Mouse (Mus musculus) brain, embryonic 18.5 days (tissue): ENCODE results near the gene Gprasp1.
"Not testable (repeated sequence)": the region's sequence is repeated elsewhere in the genome, so short reads cannot be mapped to it uniquely, and the experiment has no call there.

ENCODE experiments used
- DNase-seq: peaks from one replicate; pipeline ENCODE4 v3.0.0-alpha.2; 2012; ENCODE audit warnings: low read depth, low spot score

Gprasp1 gene

DNA sequence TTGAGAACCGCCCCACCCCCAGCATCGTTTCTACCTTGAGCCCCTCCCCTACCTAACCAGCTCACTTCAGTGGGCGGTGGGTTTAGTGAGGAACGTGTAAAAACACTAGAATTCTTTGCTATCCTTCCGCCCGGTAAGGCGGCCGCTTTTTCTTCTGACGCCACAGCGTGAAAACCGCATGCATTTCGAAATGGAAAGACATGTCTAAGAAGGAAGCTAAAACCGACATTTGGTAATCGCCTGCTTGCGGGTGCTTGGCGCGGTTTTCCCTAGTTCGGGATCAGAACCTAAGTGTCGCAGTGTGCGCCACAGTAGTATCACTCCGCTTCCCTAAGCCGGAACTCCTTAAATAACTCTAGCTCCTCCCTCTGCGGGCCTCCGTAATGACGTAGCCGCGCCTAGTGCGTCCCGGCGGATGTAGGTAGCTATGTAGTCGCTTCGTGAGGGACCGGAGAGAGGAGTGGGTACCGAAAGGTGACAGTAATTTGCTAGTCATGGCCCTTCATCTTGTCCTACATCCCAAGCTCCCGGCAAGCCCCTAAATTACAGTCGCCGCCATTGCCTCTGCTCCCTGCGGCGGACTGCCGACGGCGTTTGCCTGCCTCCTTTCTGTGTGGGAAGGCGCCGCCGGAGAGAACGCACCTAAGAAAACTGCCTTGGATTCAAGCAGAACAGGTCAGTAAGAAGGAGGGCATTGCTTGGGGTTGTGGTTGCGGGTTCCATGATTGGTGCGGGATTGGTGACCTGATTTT lies at the start of gene Gprasp1, which contains the start of gene Armcx5:
Gprasp1 (plus strand) TSS at position 430 of the 752 bp plus-strand sequence.
Armcx5 (plus strand) TSS at position 430 of the 752 bp plus-strand sequence.
- DNase-seq = peak; percentile 87

DNA sequence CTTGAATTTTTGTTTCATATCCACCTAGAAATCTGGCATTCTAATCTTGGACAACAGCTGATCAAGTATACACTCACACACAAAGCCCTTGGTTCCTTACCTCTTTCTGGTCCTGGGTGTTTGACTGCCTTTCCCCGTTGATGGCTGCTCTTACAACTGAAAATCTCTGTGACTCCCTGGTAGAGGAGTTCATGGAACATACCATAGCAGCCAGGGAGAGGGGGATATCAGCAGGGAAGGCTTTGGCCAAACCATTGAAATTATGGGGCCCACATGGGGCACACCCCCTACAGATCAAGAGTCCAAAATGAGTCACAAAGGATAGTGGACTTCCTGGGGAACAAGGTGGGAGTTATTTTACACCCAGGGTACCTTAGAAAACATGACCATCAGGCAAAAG lies 48.9 kb upstream of the Gprasp1 start, which contains the start of gene Tcp11x2:
Tcp11x2 (minus strand) TSS at position 158 of the 400 bp plus-strand sequence.
- DNase-seq = no peak

DNA sequence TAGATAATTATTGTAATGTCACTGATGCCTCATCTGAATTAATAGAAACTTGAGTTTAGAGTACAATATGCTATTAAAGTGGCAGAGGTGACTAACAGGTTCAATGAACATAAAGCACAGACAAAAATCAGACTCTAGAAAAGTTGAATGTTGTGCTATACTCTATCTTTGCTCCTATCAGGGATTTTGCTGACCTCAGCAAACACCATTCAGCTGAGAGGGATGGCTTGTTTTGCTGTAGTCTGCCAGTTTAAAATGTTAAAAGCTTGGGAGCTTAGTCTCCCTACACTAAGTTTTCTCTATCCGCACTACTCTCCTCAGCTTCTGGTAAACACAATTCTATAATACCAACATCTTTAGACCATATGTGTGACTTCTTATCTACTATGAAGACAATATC lies 39.4 kb upstream of the Gprasp1 start:
- DNase-seq = no peak

DNA sequence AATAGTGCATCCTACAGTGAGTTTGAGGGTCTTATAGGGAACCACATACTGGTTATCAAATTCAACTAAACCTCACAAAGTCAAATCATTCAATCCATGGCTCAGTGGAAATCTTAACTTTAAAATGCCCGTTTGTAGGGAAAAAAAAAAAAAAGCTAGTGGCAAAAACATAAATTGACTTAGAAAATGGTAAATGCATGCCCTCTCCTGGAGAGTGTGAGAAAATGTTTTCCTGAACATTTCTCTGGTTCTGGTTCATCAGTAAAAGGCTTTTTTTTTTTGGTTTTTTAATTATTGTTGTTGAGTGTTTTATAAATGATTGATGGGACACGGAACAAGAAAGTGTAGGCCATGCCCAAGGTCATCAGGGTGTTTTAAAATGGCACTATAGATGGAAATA lies 38.2 kb upstream of the Gprasp1 start:
- no peak for DNase-seq

DNA sequence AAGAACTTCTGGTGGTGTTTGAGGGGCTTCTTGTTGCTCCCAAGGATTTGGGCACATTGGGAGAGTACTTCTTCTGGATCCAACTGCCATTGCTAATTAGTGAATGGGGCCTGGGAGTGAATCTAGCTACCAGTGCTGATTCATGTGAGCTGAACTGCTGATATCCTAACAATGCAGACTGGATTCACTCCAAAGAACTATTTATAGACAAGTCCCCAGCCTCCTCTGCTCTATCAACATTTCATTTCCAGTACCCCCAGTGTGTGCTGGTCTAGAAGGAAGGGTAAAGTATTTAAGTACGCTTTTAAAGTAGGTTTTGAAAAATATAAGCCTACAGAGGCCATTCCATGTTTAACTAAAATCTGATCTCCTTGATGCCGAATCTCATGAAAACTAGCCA lies 29.7 kb upstream of the Gprasp1 start:
- DNase-seq = no peak

DNA sequence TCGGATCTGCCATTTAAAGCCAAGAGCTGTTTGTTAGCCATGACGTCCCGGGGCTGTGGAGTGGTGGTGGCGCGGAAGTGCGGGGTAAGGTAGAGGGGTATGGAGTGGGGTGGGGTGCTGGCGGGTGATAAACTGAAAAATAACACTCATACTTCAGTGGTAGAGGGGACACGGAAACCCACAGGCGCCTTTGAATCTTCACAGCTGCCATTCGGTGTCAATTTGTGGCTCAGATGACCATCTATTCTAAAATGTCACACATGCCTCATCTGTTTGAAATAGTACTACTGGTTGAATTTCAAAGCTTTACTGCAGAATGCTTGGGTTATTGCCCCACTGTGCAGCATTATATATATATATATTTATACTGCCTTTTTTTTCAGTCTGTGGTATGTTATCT lies 17.4 kb upstream of the Gprasp1 start, which contains the start of gene Tmsb15a:
Tmsb15a (minus strand) TSS at position 101 of the 400 bp plus-strand sequence.
- DNase-seq = no peak

DNA sequence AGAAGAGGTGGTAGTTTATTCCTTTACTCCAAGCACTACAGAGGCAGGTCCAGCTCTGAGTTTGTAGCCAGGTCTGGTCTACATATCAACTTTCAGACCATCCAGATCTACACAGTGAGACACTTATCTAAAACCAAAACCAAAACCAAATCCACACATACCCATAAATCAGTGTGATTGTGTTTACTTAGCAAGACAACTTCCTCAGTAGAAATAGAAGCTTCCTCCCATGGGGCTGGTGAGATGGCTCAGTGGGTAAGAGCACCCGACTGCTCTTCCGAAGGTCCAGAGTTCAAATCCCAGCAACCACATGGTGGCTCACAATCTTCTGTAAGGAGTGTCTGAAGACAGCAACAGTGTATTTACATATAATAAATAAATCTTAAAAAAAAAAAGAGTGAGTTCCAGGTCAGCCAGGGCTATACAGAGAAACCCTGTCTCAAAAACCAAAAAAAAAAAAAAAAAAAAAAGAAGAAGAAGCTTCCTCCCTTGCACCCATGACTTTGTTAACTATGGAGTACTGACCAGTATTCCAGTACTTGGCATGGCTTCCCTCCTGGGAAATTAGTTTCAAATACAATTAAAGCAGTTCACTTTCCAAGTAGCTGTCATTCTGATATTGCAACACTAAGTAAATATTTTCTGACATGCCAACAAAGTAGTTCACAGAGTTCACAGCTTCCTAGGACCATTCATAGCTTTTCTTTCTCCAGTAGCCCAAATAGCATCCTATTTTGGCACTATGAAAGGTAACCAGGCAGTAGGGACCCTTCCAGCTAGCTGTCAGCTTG lies 3.6 kb upstream of the Gprasp1 start:
- no peak for DNase-seq

DNA sequence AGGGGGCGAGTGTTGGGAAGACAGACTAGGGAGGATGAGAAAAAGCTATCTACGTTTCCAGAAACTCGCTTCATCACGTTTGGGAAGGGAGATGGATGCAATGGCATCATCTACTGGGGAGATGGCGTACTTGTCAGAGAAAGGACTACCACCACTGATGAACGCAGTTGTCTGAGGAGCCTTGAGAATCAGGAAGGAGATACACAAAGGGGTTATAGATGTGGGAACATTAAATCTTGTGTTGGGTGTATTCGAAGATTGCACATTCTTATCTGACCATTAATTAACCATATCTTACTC lies 473 bp downstream of the Gprasp1 start:
- DNase-seq = no peak

DNA sequence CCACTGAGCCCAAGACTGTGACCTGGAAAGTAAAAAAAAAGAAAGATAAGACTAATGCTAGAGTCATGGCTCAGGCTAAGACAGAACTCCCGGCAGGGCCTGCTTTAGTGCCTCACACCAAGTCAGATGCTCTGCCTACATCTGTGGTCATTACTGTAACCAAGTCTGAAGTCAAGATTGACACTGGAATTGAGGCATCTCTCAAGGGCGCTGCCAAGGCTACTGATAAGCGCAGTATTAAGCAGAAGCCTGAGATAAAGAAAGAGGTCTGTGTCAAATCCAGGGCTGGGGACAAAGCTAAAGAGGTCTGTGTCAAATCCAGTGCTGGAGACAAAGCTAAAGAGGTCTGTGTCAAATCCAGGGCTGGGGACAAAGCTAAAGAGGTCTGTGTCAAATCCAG lies 2.8 kb downstream of the Gprasp1 start:
- not testable (repeated sequence) for DNase-seq

DNA sequence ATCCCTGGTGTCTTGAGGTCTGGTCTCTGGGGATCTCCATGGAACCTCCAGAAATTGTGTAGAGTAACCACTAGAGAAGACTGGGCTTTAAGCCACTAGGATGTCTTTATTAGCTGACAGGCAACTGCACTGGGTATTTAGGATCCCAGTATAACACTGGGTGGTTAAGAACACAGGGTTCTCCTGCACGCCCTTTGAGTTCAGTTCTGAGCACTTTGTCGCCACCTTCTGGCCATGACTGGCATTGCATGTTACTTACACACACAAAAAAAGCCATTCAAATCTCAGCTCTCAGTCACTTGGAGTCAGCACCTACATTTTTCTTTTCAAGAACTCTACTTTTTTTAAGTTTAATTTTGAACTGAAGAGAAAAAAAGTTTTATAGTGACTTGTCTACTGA lies 10.3 kb downstream of the Gprasp1 start:
- DNase-seq = no peak

DNA sequence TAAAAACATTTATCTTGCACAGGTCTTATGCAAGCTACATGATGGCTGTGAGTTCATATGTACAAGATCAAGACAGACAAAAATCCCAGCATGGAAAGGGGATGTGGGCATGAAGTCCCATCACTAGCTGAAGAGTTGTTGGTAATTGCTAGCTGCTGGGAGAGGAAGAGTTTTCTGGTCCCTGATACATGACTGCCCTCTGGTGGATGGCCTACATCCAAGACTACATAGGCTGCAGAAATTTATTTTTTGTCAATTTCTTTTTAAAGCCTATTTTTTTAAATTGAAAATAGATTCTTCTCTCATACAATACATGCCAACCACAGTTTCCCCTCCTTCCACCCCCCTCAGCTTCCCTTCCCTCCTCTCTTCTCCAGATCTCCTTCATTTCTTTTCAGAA lies 19.2 kb downstream of the Gprasp1 start:
- DNase-seq = no peak

DNA sequence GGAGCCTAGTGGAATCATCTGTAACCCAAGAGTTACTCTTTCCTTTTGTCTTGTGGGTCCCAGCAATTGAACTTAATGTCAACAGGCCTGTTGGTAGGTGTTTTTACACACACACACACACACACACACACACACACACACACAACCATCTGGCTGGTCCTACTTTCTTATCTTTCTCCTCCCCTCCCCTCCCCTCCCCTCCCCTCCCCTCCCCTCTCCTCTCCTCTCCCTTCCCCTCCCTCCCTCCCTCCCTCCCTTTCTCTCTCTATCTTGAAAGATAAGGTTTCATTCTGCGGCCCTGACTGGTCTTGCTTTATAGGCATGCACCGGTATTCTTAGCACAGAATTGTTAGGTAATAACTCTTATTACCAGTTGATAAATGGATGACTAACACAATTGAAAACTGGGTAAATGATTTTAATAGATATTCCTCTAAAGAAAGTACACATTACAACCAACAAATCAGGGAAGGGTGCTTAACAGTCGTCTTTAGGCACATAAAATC lies 25.6 kb downstream of the Gprasp1 start:
- DNase-seq = no peak

DNA sequence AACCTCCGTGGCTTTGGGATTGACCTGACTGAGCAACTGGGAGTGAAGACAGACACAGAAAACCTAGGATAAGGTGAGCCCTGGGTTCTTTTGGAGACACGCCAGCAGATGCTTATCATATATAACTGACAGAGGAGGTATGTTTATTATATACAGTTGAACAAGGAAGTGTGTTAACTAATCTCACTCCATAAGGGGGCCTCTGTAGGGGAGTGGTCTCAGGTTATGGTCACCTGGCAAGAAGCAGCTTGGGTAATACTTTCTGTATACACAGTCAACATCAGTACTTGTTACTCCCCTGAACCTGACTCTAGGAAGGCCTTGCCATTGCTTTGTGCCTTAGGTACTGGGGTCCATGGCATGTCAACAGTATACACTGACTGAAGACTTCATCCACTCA lies 26.0 kb downstream of the Gprasp1 start:
- DNase-seq = no peak

DNA sequence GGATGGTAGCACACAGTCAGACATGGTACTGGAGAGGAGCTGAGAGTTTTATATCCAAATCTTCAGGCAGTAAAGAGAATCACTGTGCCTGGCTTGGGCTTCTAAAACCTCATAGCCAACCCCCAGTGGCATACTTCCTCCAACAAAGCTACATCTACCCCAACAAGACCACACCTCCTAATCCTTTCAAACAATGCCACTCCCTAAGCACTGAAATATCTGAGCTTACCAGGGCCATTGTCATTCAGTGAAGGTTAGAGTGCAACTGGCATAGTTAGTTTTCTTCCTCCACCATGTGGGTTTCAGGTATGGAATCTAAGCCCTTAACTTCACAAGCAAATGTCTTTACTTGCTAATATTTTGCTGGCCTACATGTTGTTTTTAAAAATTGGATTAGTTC lies 49.0 kb downstream of the Gprasp1 start:
- no peak for DNase-seq

DNA sequence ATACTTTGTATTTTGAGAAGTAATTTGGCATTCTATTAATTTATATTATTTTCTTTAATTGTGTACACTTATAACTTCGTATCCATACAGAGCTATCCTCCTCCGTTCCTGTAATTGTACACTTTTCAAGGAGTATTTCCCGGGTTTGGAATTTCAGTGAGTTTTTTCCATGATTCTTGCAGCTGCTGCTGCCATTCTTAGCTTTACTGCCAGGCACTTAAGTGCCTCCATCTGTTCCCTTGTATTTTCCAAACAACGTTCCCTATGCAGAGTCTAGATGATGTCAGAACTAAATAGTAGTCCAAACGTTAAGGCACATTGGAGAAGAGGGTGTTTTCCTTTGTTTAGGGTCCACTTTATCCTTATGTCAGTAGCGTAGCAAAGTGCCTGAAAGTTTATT lies 49.8 kb downstream of the Gprasp1 start:
- DNase-seq = no peak

DNA sequence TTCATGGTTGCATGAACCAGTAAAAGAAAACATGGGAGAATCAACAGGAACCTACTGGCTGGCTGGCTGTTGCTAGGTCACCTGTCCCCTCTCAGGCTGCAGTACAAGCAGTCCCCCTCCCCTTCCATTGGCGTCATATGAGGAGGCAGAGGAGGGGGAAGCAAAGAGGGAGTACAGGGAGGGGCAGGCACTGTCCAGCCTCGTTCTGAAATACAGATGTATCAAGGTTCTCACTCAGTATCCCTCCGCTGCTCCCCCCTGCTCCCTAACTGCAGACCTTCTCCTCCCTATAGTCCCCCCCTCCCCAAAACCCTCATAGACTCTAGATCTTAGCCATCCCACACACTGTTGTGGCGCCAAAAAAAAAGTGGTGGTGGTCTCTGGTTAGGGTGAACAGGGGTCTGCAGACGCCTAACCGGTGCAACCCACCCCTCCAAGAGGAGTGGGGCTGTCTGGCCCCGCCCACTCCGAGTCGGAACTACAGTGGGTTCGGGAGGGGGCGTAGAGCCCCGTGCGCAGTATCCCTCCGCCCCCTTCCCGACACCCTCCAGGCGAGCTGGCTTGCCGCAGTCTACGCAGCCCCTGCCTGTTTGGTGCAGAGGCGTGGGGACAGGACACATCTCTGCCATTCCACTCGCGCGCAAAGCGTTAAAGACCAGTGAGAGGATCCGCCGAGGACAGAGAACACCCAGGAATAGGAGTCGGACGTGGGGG lies 53.2 kb downstream of the Gprasp1 start:
- DNase-seq = peak; percentile 72

DNA sequence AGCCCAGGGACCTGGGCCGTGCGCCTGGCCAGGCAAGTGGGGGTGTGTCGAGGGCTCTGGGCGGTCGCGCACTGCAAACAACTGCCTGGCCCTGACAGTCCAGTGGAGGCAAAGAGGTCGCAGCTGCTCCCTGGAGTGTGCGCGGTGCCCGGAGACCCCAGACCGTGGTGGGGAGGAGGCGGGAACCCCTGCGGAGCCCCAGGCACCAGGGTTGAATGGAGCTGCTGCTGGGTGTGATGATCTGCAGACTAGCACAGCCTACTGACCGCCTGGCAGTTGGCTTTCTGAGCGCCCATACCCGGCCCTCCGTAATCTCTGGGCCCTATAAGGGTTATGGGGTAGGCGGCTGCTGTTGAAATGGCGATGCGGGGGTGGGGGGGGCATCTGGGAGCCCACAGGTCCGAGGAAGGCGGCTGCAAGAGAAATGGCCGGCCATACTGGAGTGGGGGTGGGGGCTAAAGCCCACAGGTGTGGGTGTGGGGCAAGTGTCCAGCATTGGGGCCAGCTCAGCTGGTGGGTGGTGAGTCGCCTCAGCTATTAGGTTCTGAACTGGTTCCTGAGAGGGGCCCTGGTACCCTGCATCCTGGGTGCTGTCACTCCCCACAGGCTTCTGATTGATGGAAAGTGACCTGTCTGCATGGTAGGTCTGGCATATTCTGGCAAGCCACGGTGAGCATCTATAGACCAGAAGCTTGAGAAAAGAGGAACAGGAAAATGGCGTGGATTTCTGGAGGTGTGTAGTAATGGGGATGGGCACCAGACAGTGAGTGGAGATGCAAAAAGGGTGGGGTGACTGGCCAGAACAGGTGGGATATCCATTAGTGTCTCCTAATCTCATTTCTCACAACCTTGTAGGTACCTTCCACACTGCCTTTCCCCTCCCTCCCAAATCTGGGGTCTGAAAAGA lies 54.0 kb downstream of the Gprasp1 start:
- DNase-seq = not testable (repeated sequence)

DNA sequence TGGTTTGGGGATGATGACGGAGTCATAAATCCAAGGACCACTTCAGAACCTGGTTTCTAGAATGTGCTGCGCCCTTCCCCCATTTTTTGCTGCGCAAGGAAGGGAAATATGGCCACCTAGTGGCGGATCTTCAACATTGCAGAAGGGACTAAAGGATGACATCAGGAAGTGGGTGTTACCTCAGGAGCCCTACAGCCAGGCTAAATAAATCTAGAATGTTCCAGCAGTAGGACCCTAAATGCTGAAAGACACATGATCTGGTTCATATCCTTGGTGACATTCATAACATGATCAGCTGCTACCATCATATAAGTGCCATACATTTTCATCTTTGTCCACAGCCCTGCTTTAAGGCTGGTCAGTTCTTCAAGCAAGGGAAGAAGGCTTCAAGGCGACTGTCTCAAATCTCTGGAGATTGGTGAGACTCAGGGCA lies 54.7 kb downstream of the Gprasp1 start, which contains the start of gene Bhlhb9:
Bhlhb9 (plus strand) TSS at position 383 of the 433 bp plus-strand sequence.
- peak; percentile 22 for DNase-seq

DNA sequence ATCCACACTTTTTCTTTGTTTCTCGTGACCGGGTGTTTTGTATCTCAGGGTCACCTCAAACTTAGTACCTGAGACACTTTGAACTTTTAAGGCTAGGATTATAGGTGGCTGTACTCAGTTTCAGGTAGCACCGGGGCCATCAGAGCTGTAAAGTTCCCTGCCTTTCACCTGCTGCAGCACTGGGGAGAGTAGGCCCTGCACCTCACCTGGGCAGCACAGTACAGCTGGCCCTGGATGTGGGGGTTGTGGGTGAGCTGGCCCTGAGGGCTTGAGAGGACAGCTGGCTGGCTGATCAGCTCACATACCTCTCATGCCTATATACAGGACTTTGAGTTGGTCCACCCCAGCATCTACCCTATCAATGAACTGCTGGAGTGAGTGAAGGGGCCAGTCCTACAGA lies 61.6 kb downstream of the Gprasp1 start:
- no peak for DNase-seq

DNA sequence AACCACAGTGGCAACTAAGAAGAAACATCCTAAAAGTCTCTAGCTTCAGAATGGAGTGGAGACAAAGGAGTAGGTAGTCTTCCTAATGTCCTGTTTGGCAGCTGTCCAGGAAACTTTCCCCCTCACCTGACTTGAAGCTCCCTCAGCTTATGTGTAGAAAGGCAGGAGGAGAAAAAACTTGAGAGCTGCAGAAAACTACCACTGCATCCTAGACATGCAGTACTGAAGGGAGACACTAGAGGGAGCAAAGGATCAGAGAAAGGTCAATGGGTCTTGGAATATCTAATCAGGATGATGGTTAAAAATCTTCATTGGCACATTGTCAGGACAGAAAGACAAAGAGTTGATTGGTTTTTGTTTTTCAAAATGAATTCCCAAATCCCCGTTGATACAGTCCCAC lies 63.2 kb downstream of the Gprasp1 start:
- DNase-seq = no peak

DNA sequence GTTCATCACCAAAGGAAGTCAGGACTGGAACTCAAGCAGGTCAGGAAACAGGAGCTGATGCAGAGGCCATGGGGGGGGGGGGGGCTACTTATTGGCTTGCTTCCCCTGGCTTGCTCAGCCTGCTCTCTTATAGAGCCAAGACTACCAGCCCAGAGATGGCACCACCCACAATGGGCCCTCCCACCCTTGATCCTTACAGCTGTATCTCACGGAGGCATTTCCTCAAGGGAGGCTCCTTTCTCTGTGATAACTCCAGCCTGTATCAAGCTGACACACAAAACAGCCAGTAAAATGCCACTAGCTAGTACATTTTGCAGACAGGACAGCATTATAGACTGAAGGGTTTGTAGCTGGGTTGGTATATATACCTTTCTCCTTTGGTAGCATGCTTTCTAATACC lies 93.4 kb downstream of the Gprasp1 start:
- DNase-seq = not testable (repeated sequence)
